Mouse (Mus musculus): ENCODE results near the gene Isg20l2.

- no peak for TF ChIP-seq CTCF (IDR thresholded peaks at IDR 0.05; ENCODE audit: borderline replicate concordance, extremely low read depth, insufficient read depth, insufficient read length)
- TF ChIP-seq POLR2A (IDR thresholded peaks at IDR 0.05; ENCODE audit: borderline replicate concordance, extremely low read depth, insufficient read depth, insufficient read length, poor library complexity, severe bottlenecking) = no peak
Observed at GRCm38 (mm10) chr3:87899266-87899665, 30.8 kb upstream of the Isg20l2 start.
